Comparison of ENCODE assay signal across 8 mouse cellular contexts in genomic region chr4:155250361-155251117, GRCm38 (mm10). TPM values are rescaled to one million over a fixed set of nuclear protein-coding genes. Genes with fewer than 3 reads are reported as not detected.
DNase-seq lines count a peak whose midpoint lies in the region; ATAC-seq and TF ChIP-seq lines count a peak whose summit lies in the region.

No protein-coding gene starts in this region.

- no peak for TF ChIP-seq CTCF in ES-Bruce4 (IDR thresholded peaks at IDR 0.05; ENCODE audit: low read depth, low read length)
- TF ChIP-seq CTCF in heart, postnatal 0 days (IDR thresholded peaks at IDR 0.05; ENCODE audit: low read depth) = no peak

- peak overlapping the region; percentile 92 for H3K4me2 ChIP-seq in heart, postnatal 0 days (ENCODE audit: low read depth, low read length)
- H3K4me2 ChIP-seq in midbrain, embryonic 11.5 days = peak overlapping the region; percentile 96

- no peaks in the 10 kb centered on the region for H3K36me3 ChIP-seq in ES-Bruce4 (ENCODE audit: control insufficient read depth, insufficient read depth, low read length, poor library complexity, severe bottlenecking)
- H3K36me3 ChIP-seq in heart, postnatal 0 days (replicated peaks; ENCODE audit: control insufficient read depth, insufficient read depth, low read length) = no peaks in the 10 kb centered on the region
- H3K36me3 ChIP-seq in midbrain, embryonic 11.5 days (ENCODE audit: control insufficient read depth, insufficient read depth, low read length) = no peaks in the 10 kb centered on the region

- no peaks in the 10 kb centered on the region for H3K4me1 ChIP-seq in ES-Bruce4 (ENCODE audit: control insufficient read depth, insufficient read depth, low read length)
- 0 out of 2 replicates have a peak, but pooled peaks cover 8% of the 10 kb centered on the region for H3K4me1 ChIP-seq in heart, postnatal 0 days (ENCODE audit: control insufficient read depth, insufficient read depth)
- H3K4me1 ChIP-seq in midbrain, embryonic 11.5 days (ENCODE audit: control insufficient read depth, insufficient read depth, low read length) = peaks cover 20% of the 10 kb centered on the region

- no peak for TF ChIP-seq EP300 in ES-Bruce4 (IDR thresholded peaks at IDR 0.05; ENCODE audit: insufficient read depth, low read depth, low read length)
- TF ChIP-seq EP300 in heart, postnatal 0 days (IDR thresholded peaks at IDR 0.05; ENCODE audit: low read depth) = no peak

- no peaks in the 10 kb centered on the region for H3K27me3 ChIP-seq in ES-Bruce4 (ENCODE audit: control insufficient read depth, insufficient read depth, low read length, poor library complexity, severe bottlenecking)
- H3K27me3 ChIP-seq in heart, postnatal 0 days (ENCODE audit: control insufficient read depth, insufficient read depth, low read length) = no peaks in the 10 kb centered on the region
- no peaks in the 10 kb centered on the region for H3K27me3 ChIP-seq in midbrain, embryonic 11.5 days (ENCODE audit: control insufficient read depth, insufficient read depth, low read length)

- 19% methylated on average over 23 of the region's 23 CpGs for WGBS in heart, postnatal 0 days
- 12% methylated on average over 23 of the region's 23 CpGs for WGBS in midbrain, embryonic 11.5 days

- peak; percentile 16 for ATAC-seq in common myeloid progenitor, adult 5-6 weeks (replicated peaks; ENCODE audit: low read depth, poor library complexity, severe bottlenecking)
- peak; percentile 6 for ATAC-seq in heart, postnatal 0 days (ENCODE audit: insufficient read depth, low read depth)
- ATAC-seq in midbrain, embryonic 11.5 days (ENCODE audit: low FRiP score) = peak; percentile 19; the same call in 1 of the 2 replicates

- TF ChIP-seq POLR2A in ES-Bruce4 (IDR thresholded peaks at IDR 0.05; ENCODE audit: insufficient read depth, low read length) = no peak

- H3K9me3 ChIP-seq in ES-Bruce4 (replicated peaks; ENCODE audit: control insufficient read depth, insufficient read depth, low read length, poor library complexity, severe bottlenecking) = no peaks in the 10 kb centered on the region
- H3K9me3 ChIP-seq in heart, postnatal 0 days (replicated peaks; ENCODE audit: control insufficient read depth, low read length) = no peaks in the 10 kb centered on the region
- no peaks in the 10 kb centered on the region; the same call in 1 of the 2 replicates for H3K9me3 ChIP-seq in midbrain, embryonic 11.5 days (ENCODE audit: control insufficient read depth, low read length)

- H3K27ac ChIP-seq in ES-Bruce4 (ENCODE audit: insufficient read depth, low read length) = peak overlapping the region; percentile 87
- H3K27ac ChIP-seq in heart, postnatal 0 days (ENCODE audit: low read depth) = peak overlapping the region; percentile 92
- peak overlapping the region; percentile 94 for H3K27ac ChIP-seq in midbrain, embryonic 11.5 days (ENCODE audit: low read depth, low read length)

- DNase-seq in heart, adult 11 months = peak; percentile 96
- DNase-seq in heart, adult 8-10 months (ENCODE audit: low spot score) = no peak
- no peak for DNase-seq in heart, postnatal 0 days (ENCODE audit: low spot score)
- DNase-seq in kidney, postnatal 25 days = peak; percentile 65 to 88
- DNase-seq in midbrain, embryonic 11.5 days (ENCODE audit: low spot score, missing footprints) = peak; percentile 85
- no peak for DNase-seq in layer of hippocampus, adult 9-11 months

- H3K4me3 ChIP-seq in ES-Bruce4 (ENCODE audit: low read depth, low read length) = peak overlapping the region; percentile 86
- peak overlapping the region; percentile 67 for H3K4me3 ChIP-seq in heart, postnatal 0 days (ENCODE audit: low read depth, low read length)
- H3K4me3 ChIP-seq in midbrain, embryonic 11.5 days (ENCODE audit: low read depth, low read length) = peak overlapping the region; percentile 67

- peak overlapping the region; percentile 84 for H3K9ac ChIP-seq in ES-Bruce4 (ENCODE audit: low read depth, poor library complexity, severe bottlenecking)
- H3K9ac ChIP-seq in heart, postnatal 0 days (replicated peaks; ENCODE audit: low read depth, low read length) = peak overlapping the region; percentile 76
- H3K9ac ChIP-seq in midbrain, embryonic 11.5 days (ENCODE audit: low read length) = peak overlapping the region; percentile 88

RNA-seq across cellular contexts. Expression of gene Faap20, which starts 0.9 kb away (rescaled TPM):
- 10 to 100 TPM; 12.4 to 17.8 (median 15.9) TPM for total RNA-seq in heart, adult 8-10 months (2022)
- 22.9 and 25.2 TPM in 2 replicates for polyA plus RNA-seq in ES-Bruce4 (2011; ENCODE audit: insufficient read depth, insufficient read length, low read depth, missing spikeins)
- total RNA-seq in common myeloid progenitor, adult 5-6 weeks (2017) = 25.5 and 25.9 TPM in 2 replicates
- total RNA-seq in heart, postnatal 0 days (2014; rRNA removed; ENCODE audit: low replicate concordance) = 45.8 and 69.2 TPM in 2 replicates
- polyA plus RNA-seq in heart, postnatal 0 days (2015; fragmentation: Nextera tagmentation; extraction: Ambion mirVana) = 48.1 and 51.0 TPM in 2 replicates
- polyA plus RNA-seq in midbrain, embryonic 11.5 days (2014; fragmentation: Nextera tagmentation; extraction: Ambion mirVana) = 101 and 110 TPM in 2 replicates

RNA-seq across cellular contexts. Expression of gene Ski, which starts 28.1 kb away (rescaled TPM):
- total RNA-seq in heart, adult 8-10 months (2022) = 10 to 100 TPM; 44.5 to 53.3 (median 49.0) TPM
- polyA plus RNA-seq in ES-Bruce4 (2011; ENCODE audit: insufficient read depth, insufficient read length, low read depth, missing spikeins) = 63.5 and 67.2 TPM in 2 replicates
- total RNA-seq in common myeloid progenitor, adult 5-6 weeks (2017) = 8.4 and 9.9 TPM in 2 replicates
- total RNA-seq in heart, postnatal 0 days (2014; rRNA removed; ENCODE audit: low replicate concordance) = 53.2 and 60.6 TPM in 2 replicates
- polyA plus RNA-seq in heart, postnatal 0 days (2015; fragmentation: Nextera tagmentation; extraction: Ambion mirVana) = 7.7 and 9.3 TPM in 2 replicates
- 12.7 and 13.6 TPM in 2 replicates for polyA plus RNA-seq in midbrain, embryonic 11.5 days (2014; fragmentation: Nextera tagmentation; extraction: Ambion mirVana)

Comparison
In these comparisons a context has a peak if more than half of its experiments do, and no peak if none do; other contexts are left out.
1. DNase-seq: peak in heart, adult 11 months (single experiment), kidney, postnatal 25 days (2 of 2) and midbrain, embryonic 11.5 days (single experiment); none in heart, adult 8-10 months (single experiment), heart, postnatal 0 days (single experiment) and layer of hippocampus, adult 9-11 months (single experiment).
2. Peak in every context shown above with its lines, with median percentiles within 50 percentile points of each other: H3K27ac ChIP-seq, H3K4me3 ChIP-seq, H3K9ac ChIP-seq and ATAC-seq.